Mouse (Mus musculus): ENCODE data around the gene Nop14.
"Not testable (repeated sequence)": the region's sequence is repeated elsewhere in the genome, so short reads cannot be mapped to it uniquely, and the experiment has no call there.

The Nop14 gene

GRCm38 (mm10) chr5:34632996-34633395 is 27.0 kb downstream of the Nop14 start:
- DNase-seq (ENCODE audit: low read depth, low spot score) = no peak

- DNase-seq (ENCODE audit: low read depth, low spot score) = no peak
Measured at GRCm38 (mm10) chr5:34609966-34610365, 50.0 kb downstream of the Nop14 start.

GRCm38 (mm10) chr5:34608226-34608625 is 51.7 kb downstream of the Nop14 start:
- DNase-seq (ENCODE audit: low read depth, low spot score) = no peak

DNA sequence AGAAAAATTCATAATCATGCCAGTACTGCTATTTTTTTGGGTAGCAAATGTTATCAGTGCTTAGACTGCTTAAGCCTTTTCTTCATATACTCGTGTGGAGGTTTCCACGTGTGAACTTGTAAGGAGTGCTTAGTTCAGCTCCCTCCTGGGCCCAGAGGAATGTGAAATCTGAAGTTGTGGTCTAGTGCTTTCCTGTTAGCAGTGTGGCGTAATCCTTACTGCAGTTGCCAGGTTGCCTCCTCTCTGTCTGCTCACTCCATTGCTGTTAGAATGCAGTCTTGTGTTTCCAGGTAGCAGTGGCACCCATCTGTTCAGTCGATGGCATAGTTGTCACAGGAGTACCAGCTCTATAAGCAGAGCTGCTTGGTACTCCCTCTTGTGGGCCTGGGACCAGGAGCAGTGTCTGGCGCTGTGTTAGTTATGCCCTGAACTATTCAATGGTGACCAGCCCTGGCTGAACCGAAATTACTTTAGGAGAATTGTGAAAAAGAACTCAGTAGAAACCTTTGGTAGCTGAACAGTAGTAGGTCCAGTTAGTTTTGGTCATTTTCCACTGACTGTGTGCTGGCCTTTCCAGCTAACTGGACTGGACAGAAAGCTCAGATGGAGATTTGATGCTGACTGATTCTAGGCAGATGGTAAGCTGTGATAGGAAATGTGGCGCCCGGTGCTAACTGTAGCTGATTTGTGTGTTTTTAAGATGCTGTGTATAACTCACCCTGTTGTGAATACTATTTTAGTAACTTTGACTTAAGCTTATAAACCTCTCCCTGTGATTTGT is 52.7 kb downstream of the Nop14 start:
- no peak for DNase-seq (ENCODE audit: low read depth, low spot score)

GRCm38 (mm10) chr5:34604576-34604975 is 55.4 kb downstream of the Nop14 start:
- DNase-seq (ENCODE audit: low read depth, low spot score) = no peak

- DNase-seq (ENCODE audit: low read depth, low spot score) = no peak
Measured at GRCm38 (mm10) chr5:34593202-34593727, 66.7 kb downstream of the Nop14 start.

- no peak for DNase-seq (ENCODE audit: low read depth, low spot score)
Measured at GRCm38 (mm10) chr5:34592666-34593065, 67.3 kb downstream of the Nop14 start.

DNA sequence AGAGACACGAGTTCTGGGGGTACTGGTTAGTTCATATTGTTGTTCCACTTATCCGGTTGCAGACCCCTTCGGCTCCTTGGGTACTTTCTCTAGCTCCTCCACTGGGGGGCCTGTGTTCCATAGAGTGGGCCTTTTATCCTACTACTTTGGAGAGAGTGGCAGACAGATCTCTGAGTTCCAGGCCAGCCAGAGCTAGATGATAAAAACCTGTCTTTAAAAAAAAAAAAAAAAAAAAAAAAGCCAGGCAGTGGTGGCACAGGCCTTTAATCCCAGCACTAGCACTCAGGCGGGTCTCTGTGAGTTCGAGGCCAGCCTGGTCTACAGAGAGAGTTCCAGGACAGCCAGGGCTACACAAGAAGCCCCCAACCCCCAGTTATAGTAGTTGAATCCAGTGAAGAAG is 67.7 kb downstream of the Nop14 start:
- not testable (repeated sequence) for DNase-seq (ENCODE audit: low read depth, low spot score)

GRCm38 (mm10) chr5:34591388-34592004 is 68.5 kb downstream of the Nop14 start:
- no peak for DNase-seq (ENCODE audit: low read depth, low spot score)

- no peak for DNase-seq (ENCODE audit: low read depth, low spot score)
Measured at GRCm38 (mm10) chr5:34590702-34591101, 69.2 kb downstream of the Nop14 start.

- DNase-seq (ENCODE audit: low read depth, low spot score) = no peak
Measured at GRCm38 (mm10) chr5:34590059-34590458, 69.9 kb downstream of the Nop14 start.

Measured in WW6 (cell line).